Mouse (Mus musculus): ENCODE results near the gene Plekhf1. TPM values are rescaled to one million over a fixed set of nuclear protein-coding genes. Genes with fewer than 3 reads are reported as not detected.

Plekhf1 gene
- 0.63 TPM for polyA plus RNA-seq (2017; shearing (Covaris generic))

DNA sequence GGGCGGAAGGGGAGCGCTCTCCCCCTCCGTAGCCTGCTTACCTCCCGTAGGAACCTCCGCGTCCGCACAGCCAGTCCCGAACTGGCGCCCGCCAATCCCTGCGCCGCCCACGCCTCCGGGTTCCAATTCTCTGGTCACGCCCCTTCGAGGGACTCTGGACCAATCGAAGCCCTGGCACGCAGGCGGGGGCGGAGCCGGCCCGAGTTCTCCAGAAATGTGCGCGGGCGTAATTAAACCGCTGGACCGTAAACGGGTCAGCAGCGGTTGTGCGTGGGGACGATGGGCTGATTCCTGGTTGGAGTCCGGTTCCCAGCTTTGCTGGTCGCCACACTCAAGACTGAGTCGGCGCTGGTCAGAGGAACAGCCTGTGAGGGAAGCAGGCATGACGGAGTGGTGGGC, at the start of gene Plekhf1:
Gene Plekhf1 (minus strand): TSS at position 117 of the 399 bp plus-strand sequence.

DNA sequence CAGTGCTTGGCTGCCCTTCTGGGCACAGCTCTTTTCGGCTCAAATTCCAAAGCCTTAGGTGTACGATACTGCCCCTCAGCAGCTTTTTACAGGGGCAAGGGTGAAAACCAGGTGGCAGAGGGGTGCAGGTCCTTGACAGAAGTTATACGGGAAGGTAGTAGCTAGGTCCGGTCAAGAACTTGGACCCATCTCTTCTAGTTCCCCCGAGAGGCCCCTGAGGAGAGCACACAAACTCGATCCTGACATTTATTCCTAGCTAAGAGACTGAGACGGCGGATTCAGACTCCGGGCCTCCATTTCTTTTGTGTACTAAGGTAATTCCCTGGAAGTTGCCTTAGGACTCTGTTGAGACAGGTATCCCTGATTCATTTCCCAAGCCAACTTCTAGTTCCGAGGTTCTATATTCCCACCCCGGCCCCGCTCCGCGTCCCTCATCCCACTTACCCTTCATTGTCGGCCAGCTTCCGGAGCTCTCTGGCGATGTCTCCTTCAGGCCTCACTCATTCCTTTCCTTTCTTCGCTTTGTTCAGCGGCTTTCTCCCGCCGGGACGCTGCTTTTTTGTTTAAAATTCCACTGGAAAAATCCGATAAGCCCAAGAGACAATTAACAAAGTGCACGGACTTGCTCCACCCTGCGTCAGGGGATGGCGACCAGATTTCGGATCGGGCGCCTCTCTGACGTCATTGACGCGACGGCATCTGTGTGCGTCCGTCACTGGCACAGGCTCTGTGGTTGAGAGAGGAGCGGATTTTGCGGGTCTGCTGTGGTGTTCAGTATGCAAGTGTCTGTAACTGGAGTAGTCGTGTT, 43.1 kb upstream of the Plekhf1 start, which contains the start of gene Pop4:
Gene Pop4 (minus strand): TSS at position 721 of the 808 bp plus-strand sequence.

DNA sequence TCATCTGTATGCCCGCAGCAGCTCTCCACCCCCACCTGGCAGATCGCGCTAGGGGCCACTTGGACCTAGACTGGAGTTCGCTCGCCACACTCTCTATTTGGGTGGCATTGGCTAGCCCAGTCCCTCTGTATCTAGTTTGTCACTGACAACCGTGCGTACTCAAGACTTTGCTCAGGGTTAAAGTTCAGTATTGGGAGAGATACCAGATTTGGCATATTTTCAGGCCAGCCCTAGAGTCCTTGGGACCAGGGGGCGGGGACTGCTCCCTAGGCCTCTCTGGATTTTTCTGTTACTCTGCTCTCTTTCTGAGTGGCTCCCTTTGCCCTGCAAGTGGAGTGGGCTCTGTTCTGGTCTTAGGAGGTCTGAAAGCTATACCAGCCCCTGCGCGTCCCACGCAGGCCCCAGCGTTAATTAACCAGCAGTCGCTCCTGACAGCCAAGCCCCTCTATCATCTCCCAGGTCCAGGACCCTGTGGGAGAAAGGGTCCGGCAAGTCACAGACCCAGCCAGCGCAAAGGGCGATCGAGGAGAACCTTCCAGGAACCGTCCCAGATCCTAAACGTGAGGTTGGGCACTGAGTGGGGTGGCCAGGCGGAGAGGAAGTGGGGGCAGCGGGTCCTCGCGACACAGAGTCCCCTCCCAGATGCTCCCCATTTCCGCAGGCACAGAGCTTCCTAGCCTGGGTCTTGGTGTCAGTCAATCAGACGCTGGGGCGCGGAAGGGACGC, 44.7 kb downstream of the Plekhf1 start, which contains the start of gene 1600014C10Rik:
Gene 1600014C10Rik (plus strand): TSS at position 256 of the 726 bp plus-strand sequence.

Other genes starting within 250 kb of the Plekhf1 start
- gene Uri1, start 204.5 kb downstream of the Plekhf1 start, polyA plus RNA-seq (2017; shearing (Covaris generic)), result 17.3 TPM
- 2.1 TPM for gene Ccne1, start 120.5 kb downstream of the Plekhf1 start, polyA plus RNA-seq (2017; shearing (Covaris generic))
- 161 TPM for gene 1600014C10Rik, start 44.8 kb downstream of the Plekhf1 start, polyA plus RNA-seq (2017; shearing (Covaris generic))
- gene Pop4, start 43.4 kb upstream of the Plekhf1 start, polyA plus RNA-seq (2017; shearing (Covaris generic)), result 30.4 TPM